Mouse (Mus musculus) CH12.LX (cell line): ENCODE measurements around the gene Psmb1. TPM values are rescaled to one million over a fixed set of nuclear protein-coding genes. Genes with fewer than 3 reads are reported as not detected.
"Not testable (repeated sequence)": the region's sequence is repeated elsewhere in the genome, so short reads cannot be mapped to it uniquely, and the experiment has no call there.

Source experiments
- DNase-seq: peaks from one replicate; pipeline ENCODE4 v3.0.0-alpha.2; 2013; ENCODE audit errors: extremely low read depth
- H3K27ac ChIP-seq: 2 replicates; pipeline ENCODE4 v1.5.1; 2012; ENCODE audit warnings: low read depth, mild to moderate bottlenecking, control low read depth, moderate library complexity; ENCODE audit not compliant: insufficient read depth
- H3K27me3 ChIP-seq: replicated peaks from 2 replicates; pipeline ENCODE3; 2012; ENCODE audit warnings: inconsistent platforms
- H3K36me3 ChIP-seq, 2 experiments: replicated peaks in 1 of 2; 2 replicates each; pipeline versions ENCODE3 to v1.6.1; 2012; ENCODE audit warnings: inconsistent platforms in 1 of 2, low read length in 1 of 2, mild to moderate bottlenecking in 1 of 2, mixed read lengths in 1 of 2, moderate library complexity in 1 of 2; ENCODE audit not compliant: control insufficient read depth in 1 of 2, insufficient read depth in 1 of 2
- H3K4me1 ChIP-seq, 2 experiments: 2 replicates each; pipeline ENCODE4 v1.6.1; 2012; ENCODE audit warnings: inconsistent platforms in 1 of 2, moderate library complexity in 1 of 2; ENCODE audit not compliant: insufficient read depth in 2 of 2, control insufficient read depth in 1 of 2
- H3K4me2 ChIP-seq: 2 replicates; pipeline ENCODE4 v1.6.1; 2012; ENCODE audit warnings: low read depth, mild to moderate bottlenecking, control low read depth; ENCODE audit not compliant: poor library complexity, insufficient read depth, severe bottlenecking
- H3K4me3 ChIP-seq, 3 experiments: fragments of 150-350 bp in 1 of 3; sonication (generic) in 1 of 3; replicated peaks in 1 of 3; 2 replicates each; pipeline versions ENCODE3 to v1.5.1; 2011 to 2012; ENCODE audit warnings: low read depth in 2 of 3, low read length in 2 of 3, mild to moderate bottlenecking in 2 of 3, moderate library complexity in 2 of 3, control low read depth in 1 of 3, improper control_type of control experiment in 1 of 3, inconsistent platforms in 1 of 3, mixed read lengths in 1 of 3; ENCODE audit not compliant: poor library complexity in 1 of 3
- H3K79me2 ChIP-seq: replicated peaks from 2 replicates; pipeline ENCODE4 v1.6.1; 2012; ENCODE audit warnings: mild to moderate bottlenecking, moderate library complexity; ENCODE audit not compliant: control insufficient read depth, poor library complexity, insufficient read depth, severe bottlenecking; ENCODE audit errors: extremely low read depth
- H3K9ac ChIP-seq: 2 replicates; pipeline ENCODE4 v1.6.1; 2012; ENCODE audit warnings: low read depth, mild to moderate bottlenecking, control low read depth, moderate library complexity; ENCODE audit not compliant: insufficient read depth
- H3K9me3 ChIP-seq: replicated peaks from 2 replicates; pipeline ENCODE3; 2012; ENCODE audit warnings: low read length, inconsistent platforms, mixed read lengths
- CHD1 ChIP-seq: IDR thresholded peaks from 2 replicates; pipeline ENCODE4 v1.6.1; 2012; ENCODE audit warnings: low read depth, low read length, improper control_type of control experiment, inconsistent platforms
- CTCF ChIP-seq, 2 experiments: IDR thresholded peaks in 1 of 2; conservative IDR thresholded peaks in 1 of 2; 2 replicates each; pipeline ENCODE4 v1.5.1; 2011 to 2012; ENCODE audit warnings: low read depth in 2 of 2, low read length in 2 of 2, improper control_type of control experiment in 1 of 2, inconsistent platforms in 1 of 2, mild to moderate bottlenecking in 1 of 2, moderate library complexity in 1 of 2
- ELF1 ChIP-seq: IDR thresholded peaks from 2 replicates; pipeline ENCODE4 v1.6.1; 2014; ENCODE audit warnings: low read depth, mild to moderate bottlenecking, inconsistent platforms, low read length, improper control_type of control experiment
- EP300 ChIP-seq: IDR thresholded peaks from 2 replicates; pipeline ENCODE4 v1.6.1; 2011; ENCODE audit warnings: low read length, improper control_type of control experiment
- IRF4 ChIP-seq: IDR thresholded peaks from 2 replicates; pipeline ENCODE4 v1.6.1; 2014; ENCODE audit warnings: low read depth, mild to moderate bottlenecking, inconsistent platforms, low read length, improper control_type of control experiment
- JUND ChIP-seq: conservative IDR thresholded peaks from 2 replicates; pipeline ENCODE4 v1.6.1; 2011; ENCODE audit warnings: low read depth, low read length, improper control_type of control experiment
- KAT2A ChIP-seq: IDR thresholded peaks from 2 replicates; pipeline ENCODE4 v1.6.1; 2012; ENCODE audit warnings: low read length, improper control_type of control experiment, inconsistent platforms; ENCODE audit not compliant: insufficient replicate concordance
- MAX ChIP-seq: IDR thresholded peaks from 2 replicates; pipeline ENCODE4 v1.6.1; 2011; ENCODE audit warnings: low read length, improper control_type of control experiment
- MAZ ChIP-seq: IDR thresholded peaks from 2 replicates; pipeline ENCODE4 v1.6.1; 2012; ENCODE audit warnings: low read depth, mild to moderate bottlenecking, inconsistent platforms, low read length, improper control_type of control experiment, moderate library complexity
- RCOR1 ChIP-seq: conservative IDR thresholded peaks from 2 replicates; pipeline ENCODE4 v1.6.1; 2012; ENCODE audit warnings: low read depth, mild to moderate bottlenecking, inconsistent platforms, low read length, improper control_type of control experiment
- SIN3A ChIP-seq: IDR thresholded peaks from 2 replicates; pipeline ENCODE4 v1.6.1; 2012; ENCODE audit warnings: low read length, improper control_type of control experiment, inconsistent platforms
- SMC3 ChIP-seq: IDR thresholded peaks from 2 replicates; pipeline ENCODE4 v1.6.1; 2011; ENCODE audit warnings: low read depth, low read length, improper control_type of control experiment
- TBP ChIP-seq: conservative IDR thresholded peaks from 2 replicates; pipeline ENCODE4 v1.6.1; 2011; ENCODE audit warnings: low read depth, low read length, improper control_type of control experiment
- UBTF ChIP-seq: IDR thresholded peaks from 2 replicates; pipeline ENCODE4 v1.6.1; 2012; ENCODE audit warnings: low read depth, mild to moderate bottlenecking, inconsistent platforms, low read length, improper control_type of control experiment, moderate library complexity
- USF1 ChIP-seq: IDR thresholded peaks from 2 replicates; pipeline ENCODE4 v1.6.1; 2014; ENCODE audit warnings: low read depth, mild to moderate bottlenecking, inconsistent platforms, low read length, improper control_type of control experiment
- USF2 ChIP-seq: conservative IDR thresholded peaks from 2 replicates; pipeline ENCODE4 v1.6.1; 2011; ENCODE audit warnings: low read depth, low read length, improper control_type of control experiment
- ZC3H11A ChIP-seq: IDR thresholded peaks from 2 replicates; pipeline ENCODE4 v1.6.1; 2012; ENCODE audit warnings: low read depth, mild to moderate bottlenecking, inconsistent platforms, low read length, improper control_type of control experiment
- ZKSCAN1 ChIP-seq: IDR thresholded peaks from 2 replicates; pipeline ENCODE4 v1.6.1; 2012; ENCODE audit warnings: low read depth, inconsistent platforms, low read length, improper control_type of control experiment, borderline replicate concordance
- ZMIZ1 ChIP-seq: IDR thresholded peaks from 2 replicates; pipeline ENCODE4 v1.6.1; 2012; ENCODE audit warnings: low read depth, mild to moderate bottlenecking, inconsistent platforms, low read length, improper control_type of control experiment
- dilution Hi-C: fragments of 300-500 bp; cut with MboI; formaldehyde crosslinking; loops from 2 replicates; pipeline ENCODE4 v1.14.3; 2020; ENCODE audit warnings: low sequenced_read_pairs; ENCODE audit not compliant: extremely low pct_unique_long_range_greater_than_20kb, extremely low pct_ligation_motif_present
- in situ Hi-C: fragments of 300-500 bp; cut with MboI; formaldehyde crosslinking; loops from 3 replicates; pipeline ENCODE4 v1.14.3; 2019; ENCODE audit warnings: low sequenced_read_pairs, low pct_ligation_motif_present, low pct_unique_long_range_greater_than_20kb, mixed read lengths
- polyA plus RNA-seq: library from polyadenylated mRNA; unstranded; fragments of >175 nt; gene quantifications from 2 replicates; pipeline ENCODE4 v1.2.1, GENCODE M21; 2012; ENCODE audit warnings: low read depth; ENCODE audit not compliant: insufficient read length
- total RNA-seq, 2 experiments: library from RNA; depleted of rRNA; stranded (reverse); fragments of 300-350 nt in 1 of 2; fragments of >200 nt in 1 of 2; gene quantifications; 2 replicates each; pipeline ENCODE4 v1.2.3; 2012 to 2014

Gene Psmb1
- total and polyA plus RNA-seq, 3 experiments, result 186 to 416 (median 212) TPM

GRCm38 (mm10) chr17:15543868-15544267 is 44.3 kb upstream of the Psmb1 start:
- dilution Hi-C loops, H3K9ac ChIP-seq, H3K4me3 ChIP-seq, H3K79me2 ChIP-seq, H3K36me3 ChIP-seq, H3K4me2 ChIP-seq, DNase-seq, H3K27me3 ChIP-seq, H3K27ac ChIP-seq: not testable (repeated sequence)
- peaks cover 0 to 22% of the 10 kb centered on the region in 2 experiments; a peak in 2 of 4 replicates for H3K4me1 ChIP-seq
- in situ Hi-C loops, result loop anchor here (25.0 kb wide), 1 partner anchor 168 kb away; the partner anchor contains the start of gene Chd1
- H3K9me3 ChIP-seq, result peaks cover 15% of the 10 kb centered on the region

GRCm38 (mm10) chr17:15540309-15540708 is 40.8 kb upstream of the Psmb1 start:
- dilution Hi-C loops, result no loop called here
- Histone ChIP-seq H3K9ac (no peak overlapping the region), H3K36me3 (peaks cover 3 to 7% of the 10 kb centered on the region in 2 experiments), H3K4me1 (peaks cover 0 to 15% of the 10 kb centered on the region in 2 experiments; a peak in 3 of 4 replicates), H3K27me3 (no peaks in the 10 kb centered on the region), H3K9me3 (peaks cover 14% of the 10 kb centered on the region), H3K27ac (no peak overlapping the region), H3K4me2 (no peak overlapping the region), H3K79me2 (no peaks in the 10 kb centered on the region), H3K4me3 (no peak overlapping the region)
- in situ Hi-C loops, result loop anchor here (25.0 kb wide), 1 partner anchor 172 kb away; the partner anchor contains the start of gene Chd1
- TF ChIP-seq UBTF (no peak), SMC3 (no peak), RCOR1 (no peak), MAZ (no peak), SIN3A (no peak), KAT2A (no peak), ZKSCAN1 (no peak), ELF1 (no peak), CTCF (conservative IDR thresholded peaks at IDR 0.05 in 1 of 2, IDR thresholded peaks at IDR 0.05 in 1 of 2; ENCODE audit: low read depth in 2 of 2, low read length in 2 of 2) (no peak), EP300 (no peak), MAX (no peak), CHD1 (no peak), TBP (no peak), JUND (no peak), IRF4 (no peak), ZC3H11A (no peak), USF1 (no peak), ZMIZ1 (no peak), USF2 (no peak)
- no peak for DNase-seq
